Mouse (Mus musculus) forebrain, embryonic 11.5 days (tissue): ENCODE results near the gene Rex1bd. TPM values are rescaled to one million over a fixed set of nuclear protein-coding genes. Genes with fewer than 3 reads are reported as not detected.

ENCODE experiments used
- ATAC-seq: fragments of 200-750 bp; cut with Nextera tagmentation; replicated peaks from 2 replicates; pipeline ENCODE4 v1.8.0; 2017; ENCODE audit warnings: moderate TSS enrichment; ENCODE audit not compliant: low FRiP score
- DNase-seq: peaks from one replicate; pipeline ENCODE4 v3.0.0-alpha.2; 2017; ENCODE audit warnings: low spot score
- H3K27ac ChIP-seq: fragments of 300-500 bp; sonication (generic); 2 replicates; pipeline ENCODE4 v1.5.1; 2014; ENCODE audit warnings: low read depth, low read length
- H3K27me3 ChIP-seq: fragments of 300-500 bp; sonication (generic); 2 replicates; pipeline ENCODE4 v1.6.1; 2014; ENCODE audit warnings: mild to moderate bottlenecking, low read length, mixed read lengths; ENCODE audit not compliant: control insufficient read depth, insufficient read depth
- H3K36me3 ChIP-seq: fragments of 300-500 bp; sonication (generic); 2 replicates; pipeline ENCODE4 v1.6.1; 2014; ENCODE audit warnings: mild to moderate bottlenecking, low read length, moderate library complexity, mixed read lengths; ENCODE audit not compliant: control insufficient read depth, insufficient read depth
- H3K4me1 ChIP-seq: fragments of 300-500 bp; sonication (generic); replicated peaks from 2 replicates; pipeline ENCODE4 v1.6.1; 2014; ENCODE audit warnings: low read length, mixed read lengths; ENCODE audit not compliant: control insufficient read depth, insufficient read depth
- H3K4me2 ChIP-seq: fragments of 300-500 bp; sonication (generic); 2 replicates; pipeline ENCODE4 v1.6.1; 2014; ENCODE audit warnings: low read depth, mild to moderate bottlenecking, low read length, moderate library complexity, mixed read lengths; ENCODE audit not compliant: severe bottlenecking
- H3K4me3 ChIP-seq: fragments of 300-500 bp; sonication (generic); 2 replicates; pipeline ENCODE4 v1.5.1; 2014; ENCODE audit warnings: low read depth, low read length
- H3K9ac ChIP-seq: fragments of 300-500 bp; sonication (generic); 2 replicates; pipeline ENCODE4 v1.6.1; 2014; ENCODE audit warnings: low read length
- H3K9me3 ChIP-seq: fragments of 300-500 bp; sonication (generic); 2 replicates; pipeline ENCODE4 v1.6.1; 2016; ENCODE audit warnings: low read length, mixed read lengths; ENCODE audit not compliant: control insufficient read depth
- WGBS: fragments of 180-500 bp; shearing (Covaris S2); extraction: QIAGEN DNeasy Blood & Tissue Kit; methylation state at CpG from one replicate; pipeline ENCODE4 v1.1.7; 2014; 5-methylcytosine and 5-hydroxymethylcytosine counted together
- polyA plus RNA-seq: library from polyadenylated mRNA; unstranded; fragments of >200 nt; fragmentation: Nextera tagmentation; extraction: Ambion mirVana; gene quantifications from 2 replicates; pipeline ENCODE4 v1.2.1, GENCODE M21; 2014

The Rex1bd gene
- polyA plus RNA-seq, 1 experiment from 2014 or later, result 113 TPM

- ATAC-seq, result no peak
- Histone ChIP-seq H3K4me2 (no peak overlapping the region), H3K4me1 (no peaks in the 10 kb centered on the region), H3K4me3 (no peak overlapping the region), H3K9ac (no peak overlapping the region), H3K27me3 (no peaks in the 10 kb centered on the region), H3K36me3 (no peaks in the 10 kb centered on the region), H3K27ac (no peak overlapping the region), H3K9me3 (no peaks in the 10 kb centered on the region)
- 95% methylated on average over 5 of the region's 5 CpGs for WGBS
- no peak for DNase-seq
Measured at GRCm38 (mm10) chr8:70460199-70460598, 46.4 kb downstream of the Rex1bd start.

- H3K4me1 ChIP-seq, result no peaks in the 10 kb centered on the region
- no peak for ATAC-seq
- no peak for DNase-seq
- no peaks in the 10 kb centered on the region for H3K9me3 ChIP-seq
- H3K4me3 ChIP-seq, result no peak overlapping the region
- no peaks in the 10 kb centered on the region for H3K27me3 ChIP-seq
- WGBS, result 95% methylated on average over 2 of the region's 2 CpGs
- no peaks in the 10 kb centered on the region for H3K36me3 ChIP-seq
- H3K4me2 ChIP-seq, result no peak overlapping the region
- no peak overlapping the region for H3K9ac ChIP-seq
- H3K27ac ChIP-seq, result no peak overlapping the region
Measured at GRCm38 (mm10) chr8:70459636-70460035, 46.9 kb downstream of the Rex1bd start.

- no peak overlapping the region for H3K4me2 ChIP-seq
- H3K9me3 ChIP-seq, result no peaks in the 10 kb centered on the region
- H3K27ac ChIP-seq, result no peak overlapping the region
- no peaks in the 10 kb centered on the region for H3K36me3 ChIP-seq
- no peak for DNase-seq
- no peaks in the 10 kb centered on the region for H3K27me3 ChIP-seq
- H3K9ac ChIP-seq, result no peak overlapping the region
- WGBS, result 82% methylated on average over 3 of the region's 3 CpGs
- no peak overlapping the region for H3K4me3 ChIP-seq
- H3K4me1 ChIP-seq, result no peaks in the 10 kb centered on the region
- ATAC-seq, result no peak
Measured at GRCm38 (mm10) chr8:70458462-70458861, 48.1 kb downstream of the Rex1bd start.

- no peaks in the 10 kb centered on the region for H3K27me3 ChIP-seq
- H3K4me2 ChIP-seq, result no peak overlapping the region
- no peaks in the 10 kb centered on the region for H3K36me3 ChIP-seq
- H3K27ac ChIP-seq, result no peak overlapping the region
- ATAC-seq (no peak), DNase-seq (no peak)
- 91% methylated on average over 6 of the region's 6 CpGs for WGBS
- H3K9ac ChIP-seq, result no peak overlapping the region
- H3K4me3 ChIP-seq, result no peak overlapping the region
- H3K4me1 ChIP-seq, result no peaks in the 10 kb centered on the region
- H3K9me3 ChIP-seq, result no peaks in the 10 kb centered on the region
Measured at GRCm38 (mm10) chr8:70457882-70458281, 48.7 kb downstream of the Rex1bd start.

- Histone ChIP-seq H3K27ac (no peak overlapping the region), H3K4me3 (no peak overlapping the region), H3K9me3 (no peaks in the 10 kb centered on the region), H3K9ac (no peak overlapping the region), H3K27me3 (no peaks in the 10 kb centered on the region), H3K4me2 (no peak overlapping the region), H3K4me1 (no peaks in the 10 kb centered on the region), H3K36me3 (no peaks in the 10 kb centered on the region; the same call in 1 of the 2 replicates)
- no peak for ATAC-seq
- no peak for DNase-seq
- 100% methylated on average over 1 of the region's 1 CpGs for WGBS
Measured at GRCm38 (mm10) chr8:70456996-70457395, 49.6 kb downstream of the Rex1bd start.

Other genes starting within 250 kb of the Rex1bd start
- 87.6 and 91.4 TPM in 2 replicates for gene Homer3, start 223.9 kb downstream of the Rex1bd start, polyA plus RNA-seq
- 54.4 and 61.5 TPM in 2 replicates for gene Ddx49, start 204.3 kb downstream of the Rex1bd start, polyA plus RNA-seq
- gene Cope, start 204.2 kb downstream of the Rex1bd start, polyA plus RNA-seq, result 220 and 268 TPM in 2 replicates
- 10.6 and 11.0 TPM in 2 replicates for gene Cers1, start 191.0 kb downstream of the Rex1bd start, polyA plus RNA-seq
- 1.8 and 2.6 TPM in 2 replicates for gene Gdf1, start 176.9 kb downstream of the Rex1bd start, polyA plus RNA-seq
- 25.6 and 25.8 TPM in 2 replicates for gene Upf1, start 153.5 kb downstream of the Rex1bd start, polyA plus RNA-seq
- 0.56 TPM in 1 of 2 replicates, not detected in the other for gene Comp, start 133.2 kb downstream of the Rex1bd start, polyA plus RNA-seq
- 16.3 and 18.1 TPM in 2 replicates for gene Crtc1, start 67.2 kb downstream of the Rex1bd start, polyA plus RNA-seq
- 17.5 and 19.5 TPM in 2 replicates for gene Klhl26, start 29.8 kb downstream of the Rex1bd start, polyA plus RNA-seq
- 10.4 and 10.6 TPM in 2 replicates for gene Tmem59l, start 19.4 kb downstream of the Rex1bd start, polyA plus RNA-seq
- gene Crlf1, start 13.6 kb downstream of the Rex1bd start, polyA plus RNA-seq, result 4.9 and 10.9 TPM in 2 replicates
- 715 TPM in 2 replicates for gene Uba52, start 4.0 kb upstream of the Rex1bd start, polyA plus RNA-seq
- 268 and 290 TPM in 2 replicates for gene Fkbp8, start 21.0 kb upstream of the Rex1bd start, polyA plus RNA-seq
- 56.0 and 59.9 TPM in 2 replicates for gene Kxd1, start 21.2 kb upstream of the Rex1bd start, polyA plus RNA-seq
- gene Ell, start 32.7 kb upstream of the Rex1bd start, polyA plus RNA-seq, result 21.8 and 22.2 TPM in 2 replicates
- gene Isyna1, start 87.6 kb upstream of the Rex1bd start, polyA plus RNA-seq, result 98.1 and 109 TPM in 2 replicates
- 113 and 127 TPM in 2 replicates for gene Ssbp4, start 102.1 kb upstream of the Rex1bd start, polyA plus RNA-seq
- 1.2 and 1.4 TPM in 2 replicates for gene Lrrc25, start 109.4 kb upstream of the Rex1bd start, polyA plus RNA-seq
- gene Gdf15, start 125.7 kb upstream of the Rex1bd start, polyA plus RNA-seq, result not detected in 2 replicates
- 70.9 and 73.8 TPM in 2 replicates for gene Pgpep1, start 153.6 kb upstream of the Rex1bd start, polyA plus RNA-seq
- gene Lsm4, start 166.5 kb upstream of the Rex1bd start, polyA plus RNA-seq, result 318 and 346 TPM in 2 replicates
- gene Jund, start 192.2 kb upstream of the Rex1bd start, polyA plus RNA-seq, result 128 and 157 TPM in 2 replicates
- gene Iqcn, start 196.7 kb upstream of the Rex1bd start, polyA plus RNA-seq, result not detected in 2 replicates
- gene Gm3336, start 211.8 kb upstream of the Rex1bd start, polyA plus RNA-seq, result not detected in 2 replicates
- 0.13 and 0.37 TPM in 2 replicates for gene Pde4c, start 217.0 kb upstream of the Rex1bd start, polyA plus RNA-seq
- 42.7 and 49.7 TPM in 2 replicates for gene Rab3a, start 247.9 kb upstream of the Rex1bd start, polyA plus RNA-seq